Mouse (Mus musculus) mesoderm, embryonic 11.5 days (tissue): ENCODE data around the gene Zfp74.
A peak's percentile ranks its signal among the peaks of the same experiment; 100 is the strongest.
"Not testable (repeated sequence)": the region's sequence is repeated elsewhere in the genome, so short reads cannot be mapped to it uniquely, and the experiment has no call there.

Source experiments
- DNase-seq: peaks from one replicate; pipeline ENCODE4 v3.0.0-alpha.2; 2012; ENCODE audit warnings: low read depth, low spot score

Gene Zfp74

GRCm38 (mm10) chr7:29953513-29954401 lies at the start of gene Zfp74:
Zfp74 (minus strand) TSS chr7:29954089.
- DNase-seq: peak; percentile 86

DNA sequence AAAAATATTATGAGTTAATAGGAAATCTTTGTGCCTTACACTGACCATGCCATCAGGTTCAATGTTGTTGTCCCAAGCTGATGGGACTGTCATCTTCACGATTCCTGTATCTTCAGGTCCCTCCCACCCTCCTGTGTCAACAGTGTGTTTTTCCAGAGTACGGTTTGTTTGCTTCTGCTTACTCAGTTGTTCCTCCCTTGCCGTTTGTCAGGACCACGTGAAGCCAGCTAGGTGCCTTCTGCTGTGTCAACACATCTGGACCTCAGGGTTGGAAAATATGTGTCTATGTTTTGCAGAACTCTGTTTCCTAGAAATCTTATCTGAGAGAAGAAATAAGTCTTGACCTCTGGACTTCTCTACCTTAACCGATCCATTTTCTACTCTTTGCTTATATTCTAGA lies 46.7 kb upstream of the Zfp74 start:
- DNase-seq: no peak

- no peak for DNase-seq
Measured at GRCm38 (mm10) chr7:29995134-29995533, 41.2 kb upstream of the Zfp74 start.

- DNase-seq: no peak
Measured at GRCm38 (mm10) chr7:29993340-29993739, 39.5 kb upstream of the Zfp74 start.

DNA sequence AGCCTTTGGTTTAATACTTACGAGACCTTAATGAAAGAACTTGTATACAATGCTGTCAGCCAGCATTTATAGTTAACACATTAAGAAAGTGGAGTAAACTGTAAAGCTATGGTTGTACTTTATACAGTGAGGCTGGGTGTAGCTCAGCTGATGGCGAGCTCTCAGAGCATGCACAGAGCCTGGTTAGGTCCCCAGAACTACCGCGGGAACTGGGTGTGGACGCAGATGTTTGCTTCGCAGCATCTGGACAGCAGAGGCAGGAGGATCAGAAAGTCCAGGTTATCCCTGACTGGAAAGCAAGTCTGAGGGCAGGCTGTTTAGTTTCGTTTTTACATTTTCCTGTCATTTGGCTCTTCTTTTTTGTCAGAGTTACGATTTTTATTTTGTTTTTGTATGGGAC lies 38.8 kb upstream of the Zfp74 start:
- no peak for DNase-seq

GRCm38 (mm10) chr7:29989031-29989430 lies 35.1 kb upstream of the Zfp74 start:
- no peak for DNase-seq

GRCm38 (mm10) chr7:29987551-29987950 lies 33.7 kb upstream of the Zfp74 start:
- no peak for DNase-seq

GRCm38 (mm10) chr7:29986101-29986500 lies 32.2 kb upstream of the Zfp74 start:
- DNase-seq: no peak

GRCm38 (mm10) chr7:29983690-29984380 lies 29.9 kb upstream of the Zfp74 start, which contains the start of gene Zfp568:
Zfp568 (plus strand) TSS chr7:29983955.
- peak; percentile 95 for DNase-seq

DNA sequence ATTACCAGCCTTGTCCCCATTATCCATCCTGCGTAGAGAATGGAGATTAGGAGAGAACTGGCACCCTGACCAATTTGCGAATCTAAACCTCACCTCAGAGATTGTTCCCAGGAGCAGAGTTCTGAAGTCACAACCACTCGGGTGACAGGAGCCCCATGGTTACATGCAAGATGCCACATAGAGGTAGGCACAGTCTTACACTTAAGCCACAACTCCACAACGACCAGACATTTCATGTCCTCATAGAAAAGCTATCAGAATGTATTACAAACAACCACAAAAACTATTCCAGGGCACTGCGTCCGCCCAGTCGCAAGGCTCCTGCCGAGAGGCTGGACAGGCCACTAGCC lies 29.4 kb upstream of the Zfp74 start:
- DNase-seq: no peak

DNA sequence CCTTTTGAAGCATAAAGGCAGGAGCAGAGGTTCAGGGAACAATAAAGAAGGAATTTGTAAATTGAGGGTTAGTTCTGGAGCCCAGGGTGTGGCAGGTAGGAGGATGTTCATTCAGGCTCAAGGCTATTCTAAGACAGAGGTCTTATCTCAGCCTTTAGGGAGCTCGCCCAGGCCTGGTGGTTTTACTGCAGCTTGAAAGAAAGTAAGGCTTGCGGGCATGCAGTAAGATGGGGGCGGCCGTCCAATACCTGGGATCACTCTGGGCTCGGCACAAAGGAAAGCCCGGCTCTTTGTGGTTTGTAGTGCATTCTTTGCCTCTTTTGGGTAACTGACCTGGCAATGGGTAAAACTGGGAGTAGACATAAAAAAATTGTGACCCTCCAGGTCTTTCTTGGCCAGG lies 29.0 kb upstream of the Zfp74 start:
- DNase-seq: no peak

- DNase-seq: no peak
Measured at GRCm38 (mm10) chr7:29982341-29982740, 28.5 kb upstream of the Zfp74 start.

DNA sequence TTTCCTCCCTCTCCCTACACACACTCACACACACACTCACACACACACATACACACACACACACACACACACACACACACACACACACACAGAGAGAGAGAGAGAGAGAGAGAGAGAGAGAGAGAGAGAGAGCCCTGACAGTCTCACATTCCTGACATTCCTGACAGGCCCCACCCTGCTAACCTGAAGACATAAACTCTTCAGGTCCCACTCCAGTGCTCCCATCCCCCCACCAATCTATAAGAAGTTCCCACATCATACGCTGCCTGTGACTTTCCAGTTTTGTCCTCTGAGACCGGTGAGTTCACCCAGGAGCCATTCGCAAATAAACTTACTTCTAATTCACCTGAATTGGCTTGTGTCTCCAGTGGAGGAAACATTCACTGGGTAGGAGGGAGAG lies 28.0 kb upstream of the Zfp74 start:
- DNase-seq: no peak

DNA sequence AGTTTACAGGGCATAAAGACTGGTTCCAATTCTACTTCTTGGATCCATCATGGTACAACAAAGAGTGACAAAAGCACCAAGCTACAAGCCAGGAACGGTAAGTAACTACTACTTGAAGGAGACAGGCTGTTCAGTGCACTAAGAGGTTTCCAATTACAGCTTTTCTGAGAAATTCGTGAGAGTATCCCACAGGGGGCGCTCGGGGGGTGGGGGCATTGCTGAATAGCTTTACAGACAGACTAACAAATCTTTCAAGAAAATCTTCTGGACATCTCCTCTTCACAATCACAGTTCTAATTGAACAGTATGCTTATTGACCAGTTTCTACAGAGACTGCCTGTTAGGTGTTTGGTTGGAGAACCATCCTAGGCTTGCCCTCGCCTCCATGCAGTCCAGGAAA lies 27.6 kb upstream of the Zfp74 start:
- no peak for DNase-seq

GRCm38 (mm10) chr7:29980761-29981160 lies 26.9 kb upstream of the Zfp74 start:
- no peak for DNase-seq

- DNase-seq: no peak
Measured at GRCm38 (mm10) chr7:29970686-29971085, 16.8 kb upstream of the Zfp74 start.

DNA sequence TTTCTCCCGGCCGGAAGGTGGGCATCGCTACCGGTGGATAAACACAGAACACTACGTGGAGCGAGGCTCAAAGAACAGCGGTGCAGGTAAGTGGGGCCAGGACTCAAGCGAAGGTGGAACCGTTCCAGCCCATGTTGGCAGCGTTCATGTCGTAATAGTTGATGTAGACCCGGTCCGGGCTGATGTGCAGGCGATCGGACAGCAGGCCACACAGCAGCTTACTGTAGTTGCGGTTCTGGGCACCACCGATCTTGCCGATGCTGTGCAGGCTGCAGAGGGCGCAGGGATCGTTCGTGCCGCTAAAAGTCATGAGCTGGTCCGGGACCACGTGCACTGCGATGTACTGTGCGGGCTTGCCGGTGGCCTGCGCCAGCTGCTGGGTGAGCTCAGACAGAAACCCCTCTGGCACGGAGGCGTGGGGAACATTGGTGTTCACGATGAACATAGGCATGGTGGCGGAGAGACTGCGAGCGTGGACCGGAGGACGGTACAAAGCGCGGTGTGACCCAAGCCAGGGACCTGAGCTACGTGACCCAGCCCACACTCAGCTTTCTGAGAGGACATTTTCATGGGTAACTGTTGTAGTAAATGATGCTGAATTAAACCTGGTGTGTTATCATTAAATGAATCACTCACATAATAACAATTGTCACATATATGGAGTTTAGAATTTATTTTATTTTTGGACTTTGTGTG lies 11.4 kb upstream of the Zfp74 start:
- DNase-seq: not testable (repeated sequence)

DNA sequence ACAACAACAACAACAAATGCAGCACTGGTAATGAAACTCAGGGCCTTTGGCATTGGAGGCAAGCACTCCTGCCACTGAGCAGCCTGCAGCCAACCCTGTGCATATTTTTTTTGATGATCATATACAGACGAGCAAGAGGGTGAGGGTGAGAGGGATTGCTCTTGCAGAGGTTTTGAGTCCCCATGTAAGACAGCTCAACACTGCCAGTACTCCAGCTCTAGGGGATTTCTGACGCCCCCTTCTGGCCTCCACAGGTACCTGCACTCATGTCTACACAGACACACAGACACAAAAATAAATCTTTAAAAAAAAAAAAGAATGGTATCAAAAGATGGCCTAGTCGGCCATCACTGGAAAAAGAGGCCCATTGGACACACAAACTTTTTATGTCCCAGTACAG lies 5.1 kb upstream of the Zfp74 start:
- no peak for DNase-seq

DNA sequence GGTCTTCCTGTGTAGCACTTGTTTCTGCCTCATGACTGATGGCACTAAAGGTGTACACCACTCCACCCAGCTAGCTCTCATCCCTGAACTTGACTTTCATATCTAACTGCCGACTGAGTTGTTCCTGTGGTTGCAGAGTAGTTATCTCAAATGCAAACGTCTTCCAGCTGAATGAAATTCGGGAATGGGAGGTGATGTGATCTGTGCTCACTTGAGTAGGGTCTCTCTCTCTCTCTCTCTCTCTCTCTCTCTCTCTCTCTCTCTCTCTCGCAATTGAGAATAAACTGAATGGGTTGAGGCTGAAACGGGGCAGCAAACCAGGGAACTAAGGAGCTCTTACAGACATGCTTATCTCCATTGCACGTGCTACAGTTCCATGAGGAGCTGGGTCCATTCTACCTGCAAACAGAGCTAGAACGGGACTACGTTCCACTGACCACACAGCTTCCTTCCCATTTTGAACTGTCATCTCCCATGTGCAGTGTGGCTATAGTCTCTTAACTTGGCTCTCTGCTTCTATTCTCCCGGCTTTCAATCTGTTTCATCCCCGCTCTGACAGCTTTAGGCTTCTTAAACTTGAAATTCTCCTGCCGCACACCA lies 4.3 kb upstream of the Zfp74 start:
- no peak for DNase-seq

- DNase-seq: no peak
Measured at GRCm38 (mm10) chr7:29956257-29956656, 2.4 kb upstream of the Zfp74 start.

- peak; percentile 47 for DNase-seq
Measured at GRCm38 (mm10) chr7:29954731-29955130, 842 bp upstream of the Zfp74 start.

DNA sequence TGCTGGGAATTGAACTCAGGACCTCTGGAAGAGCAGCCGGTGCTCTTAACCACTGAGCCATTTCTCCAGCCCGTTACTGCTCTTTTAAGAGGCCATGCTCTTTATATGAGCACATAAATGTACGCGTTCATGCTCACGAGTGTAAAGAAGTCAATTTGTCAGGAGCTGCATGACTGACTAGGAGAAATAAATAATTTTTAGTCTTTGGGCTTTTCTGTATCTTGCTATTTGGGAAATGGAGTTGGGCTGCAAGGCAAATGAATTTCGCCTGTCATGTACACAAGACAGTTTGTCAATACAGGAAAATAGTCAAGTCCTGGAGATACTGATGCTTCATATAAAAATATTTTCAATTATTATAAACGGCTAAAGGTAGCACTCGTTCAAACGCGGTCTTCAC lies 803 bp downstream of the Zfp74 start:
- DNase-seq: no peak
